Mouse (Mus musculus) thymus, adult 2 months (tissue): ENCODE data around the gene Itga5. TPM values are rescaled to one million over a fixed set of nuclear protein-coding genes. Genes with fewer than 3 reads are reported as not detected.

ENCODE experiments used
- DNase-seq: peaks from one replicate; pipeline ENCODE4 v3.0.0; 2021
- H3K27ac ChIP-seq: fragments of 200-500 bp; 2 replicates; pipeline ENCODE4 v1.5.1; 2012; ENCODE audit warnings: low read length, control low read depth; ENCODE audit not compliant: control insufficient read depth, insufficient read depth
- H3K27me3 ChIP-seq: fragments of 200-500 bp; 2 replicates; pipeline ENCODE4 v1.6.1; 2012; ENCODE audit warnings: mild to moderate bottlenecking, low read length, moderate library complexity, mixed read lengths; ENCODE audit not compliant: control insufficient read depth, insufficient read depth
- H3K36me3 ChIP-seq: fragments of 200-500 bp; 2 replicates; pipeline ENCODE4 v1.6.1; 2012; ENCODE audit warnings: mild to moderate bottlenecking, low read length, moderate library complexity; ENCODE audit not compliant: control insufficient read depth, insufficient read depth
- H3K4me1 ChIP-seq: fragments of 200-500 bp; replicated peaks from 2 replicates; pipeline ENCODE4 v1.6.1; 2012; ENCODE audit warnings: low read length; ENCODE audit not compliant: control insufficient read depth, insufficient read depth
- H3K4me3 ChIP-seq: fragments of 200-500 bp; 2 replicates; pipeline ENCODE4 v1.5.1; 2012; ENCODE audit warnings: mild to moderate bottlenecking, low read length, control low read depth, moderate library complexity; ENCODE audit not compliant: control insufficient read depth, insufficient read depth
- CTCF ChIP-seq: fragments of 200-500 bp; IDR thresholded peaks from 2 replicates; pipeline ENCODE4 v1.5.1; 2012; ENCODE audit warnings: mild to moderate bottlenecking, control low read depth, low read length, moderate library complexity, borderline replicate concordance; ENCODE audit not compliant: control insufficient read depth, poor library complexity, insufficient read depth; ENCODE audit errors: extremely low read depth
- POLR2A ChIP-seq: fragments of 200-500 bp; IDR thresholded peaks from 2 replicates; pipeline ENCODE4 v1.6.1; 2012; ENCODE audit warnings: mild to moderate bottlenecking, low read length, control low read depth, moderate library complexity; ENCODE audit not compliant: control insufficient read depth, poor library complexity, insufficient read depth; ENCODE audit errors: extremely low read depth
- WGBS: fragments of 180-500 bp; shearing (Covaris S2); methylation state at CpG from one replicate; pipeline ENCODE4 v1.1.7; 2018; 5-methylcytosine and 5-hydroxymethylcytosine counted together
- polyA plus RNA-seq: library from polyadenylated mRNA; depleted of rRNA; stranded (reverse); fragments of >200 nt; gene quantifications from 2 replicates; pipeline ENCODE4 v1.2.3, GENCODE M21; 2012

The Itga5 gene
- polyA plus RNA-seq, 1 experiment, result 20.7 TPM

GRCm38 (mm10) chr15:103372461-103372860 lies 5.9 kb upstream of the Itga5 start:
- no peak for TF ChIP-seq CTCF
- TF ChIP-seq POLR2A, result no peak

DNA sequence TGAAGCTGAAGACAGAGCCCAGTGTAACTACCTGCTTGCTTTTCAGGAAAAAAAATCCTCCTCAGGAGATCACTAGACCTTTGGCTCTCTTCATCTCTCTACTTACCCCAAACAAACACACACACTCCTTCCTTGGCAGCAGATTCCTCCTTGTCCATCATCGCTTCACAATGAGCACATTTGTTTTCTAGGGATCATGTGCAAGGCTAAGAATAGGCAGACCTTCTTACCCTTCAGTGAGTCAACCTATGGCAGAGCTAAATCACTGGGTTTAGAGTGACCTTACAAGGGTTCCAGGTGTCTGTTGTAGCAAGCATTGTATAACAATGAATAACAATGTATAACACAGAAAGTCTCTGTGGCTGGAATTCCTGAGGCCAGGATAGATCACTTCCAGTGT lies 5.2 kb upstream of the Itga5 start:
- no peak overlapping the region for H3K27ac ChIP-seq
- H3K36me3 ChIP-seq, result no peaks in the 10 kb centered on the region
- TF ChIP-seq CTCF, result no peak
- no peak for TF ChIP-seq POLR2A
- H3K4me3 ChIP-seq, result no peak overlapping the region
- DNase-seq, result no peak
- 92% methylated on average over 1 of the region's 1 CpGs for WGBS
- H3K4me1 ChIP-seq, result peaks cover 4% of the 10 kb centered on the region
- no peaks in the 10 kb centered on the region; the same call in 1 of the 2 replicates for H3K27me3 ChIP-seq

More at GRCm38 (mm10) chr15:103372461-103372860, 5.9 kb upstream of the Itga5 start:
- no peaks in the 10 kb centered on the region for H3K27me3 ChIP-seq
- DNase-seq, result no peak
- no peaks in the 10 kb centered on the region for H3K4me1 ChIP-seq
- no peaks in the 10 kb centered on the region for H3K36me3 ChIP-seq
- H3K27ac ChIP-seq, result no peak overlapping the region
- H3K4me3 ChIP-seq, result no peak overlapping the region

- Histone ChIP-seq H3K4me3 (no peak overlapping the region), H3K4me1 (peaks cover 5% of the 10 kb centered on the region), H3K27ac (no peak overlapping the region), H3K36me3 (no peaks in the 10 kb centered on the region), H3K27me3 (no peaks in the 10 kb centered on the region; the same call in 1 of the 2 replicates)
- DNase-seq, result no peak
- TF ChIP-seq POLR2A (no peak), CTCF (no peak)
- WGBS, result 75% methylated on average over 2 of the region's 2 CpGs
Measured at GRCm38 (mm10) chr15:103371208-103371607, 4.6 kb upstream of the Itga5 start.

DNA sequence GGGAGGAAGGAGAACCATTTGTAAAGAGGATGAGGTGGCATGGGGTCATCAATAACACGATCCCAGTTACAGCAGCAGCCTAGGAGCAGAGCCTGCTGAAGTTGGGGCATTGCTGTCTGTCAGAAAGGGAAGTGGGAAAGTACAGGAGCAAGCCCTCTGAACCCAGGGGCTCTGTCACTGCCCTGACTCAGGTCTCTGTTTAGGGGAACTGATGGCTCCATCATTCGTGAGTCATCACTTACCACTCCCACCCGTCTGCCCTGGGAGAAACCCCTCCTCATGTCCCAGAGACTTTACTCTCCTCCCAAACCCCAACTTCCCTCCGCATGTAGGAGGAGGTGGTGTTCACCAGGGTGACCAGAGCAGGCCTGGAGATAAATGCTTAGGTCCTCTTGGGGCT lies 3.9 kb upstream of the Itga5 start:
- Histone ChIP-seq H3K4me3 (no peak overlapping the region), H3K4me1 (peaks cover 5% of the 10 kb centered on the region), H3K27me3 (no peaks in the 10 kb centered on the region; the same call in 1 of the 2 replicates), H3K27ac (no peak overlapping the region), H3K36me3 (no peaks in the 10 kb centered on the region)
- WGBS, result 25% methylated on average over 4 of the region's 4 CpGs
- TF ChIP-seq CTCF (no peak), POLR2A (no peak)
- no peak for DNase-seq

GRCm38 (mm10) chr15:103369123-103369522 lies 2.6 kb upstream of the Itga5 start:
- 93% methylated on average over 1 of the region's 1 CpGs for WGBS
- Histone ChIP-seq H3K27ac (no peak overlapping the region), H3K4me1 (peaks cover 13% of the 10 kb centered on the region), H3K4me3 (no peak overlapping the region), H3K27me3 (no peaks in the 10 kb centered on the region; the same call in 1 of the 2 replicates), H3K36me3 (no peaks in the 10 kb centered on the region)
- DNase-seq, result no peak
- TF ChIP-seq POLR2A (no peak), CTCF (no peak)

DNA sequence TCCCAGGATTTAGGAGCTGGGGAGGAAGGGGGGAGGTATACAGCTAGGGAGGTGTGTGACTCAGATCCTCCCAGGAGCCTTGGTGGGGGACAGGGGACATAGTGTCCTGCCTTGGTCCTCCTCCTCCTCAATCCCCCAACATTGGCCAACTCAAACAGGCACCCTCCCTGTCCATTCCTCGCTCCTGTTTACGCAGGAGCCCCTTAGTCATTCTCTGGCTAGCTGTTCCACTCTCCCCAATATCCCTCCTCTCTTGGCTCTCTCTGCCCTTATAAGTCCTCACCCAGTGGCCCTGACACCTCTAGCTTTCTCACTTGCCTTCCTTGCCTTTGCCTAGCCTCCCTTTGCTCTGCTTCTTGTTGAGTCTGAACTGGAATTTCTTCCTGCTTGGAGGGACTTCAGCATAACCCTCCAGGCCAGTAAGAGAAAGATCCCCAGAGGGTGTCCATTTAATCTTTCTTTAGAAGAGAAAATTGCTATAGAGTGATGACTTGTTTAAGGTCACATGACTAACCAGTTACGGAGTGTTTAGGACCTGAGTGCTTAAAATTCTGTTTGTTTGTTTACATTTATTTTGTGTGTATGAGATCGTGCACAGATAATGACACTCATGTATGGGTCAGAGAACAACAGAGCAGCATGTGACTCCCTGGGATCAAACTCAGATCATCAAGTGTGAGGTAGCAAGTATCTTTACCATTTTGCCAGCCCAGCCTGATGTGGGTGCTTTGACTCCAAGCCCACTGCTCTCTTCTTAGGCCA lies 1.8 kb upstream of the Itga5 start:
- Histone ChIP-seq H3K4me3 (no peak overlapping the region), H3K36me3 (no peaks in the 10 kb centered on the region), H3K27me3 (no peaks in the 10 kb centered on the region; the same call in 1 of the 2 replicates), H3K27ac (no peak overlapping the region), H3K4me1 (peaks cover 14% of the 10 kb centered on the region)
- WGBS, result 95% methylated on average over 4 of the region's 4 CpGs
- DNase-seq, result no peak
- no peak for TF ChIP-seq CTCF
- no peak for TF ChIP-seq POLR2A
